Mouse (Mus musculus): ENCODE measurements around the gene Pmfbp1.

Gene Pmfbp1

GRCm38 (mm10) chr8:109590901-109591300 lies 97.1 kb downstream of the Pmfbp1 start:
- no peak for DNase-seq (ENCODE audit: extremely low spot score, low read depth, low spot score)

- DNase-seq (ENCODE audit: extremely low spot score, low read depth, low spot score) = no peak
Observed at GRCm38 (mm10) chr8:109591367-109591766, 97.5 kb downstream of the Pmfbp1 start.

GRCm38 (mm10) chr8:109592164-109592563 lies 98.3 kb downstream of the Pmfbp1 start:
- no peak for DNase-seq (ENCODE audit: extremely low spot score, low read depth, low spot score)

Measured in hindlimb bud, embryonic 11.5 days (tissue).